Mouse (Mus musculus) spleen, postnatal 4 days (tissue): ENCODE measurements around the gene Lama1.

Experiments
- DNase-seq, 2 experiments: peaks; one replicate each; pipeline ENCODE4 v3.0.0; 2022; ENCODE audit warnings: low spot score in 2 of 2

The Lama1 gene

DNA sequence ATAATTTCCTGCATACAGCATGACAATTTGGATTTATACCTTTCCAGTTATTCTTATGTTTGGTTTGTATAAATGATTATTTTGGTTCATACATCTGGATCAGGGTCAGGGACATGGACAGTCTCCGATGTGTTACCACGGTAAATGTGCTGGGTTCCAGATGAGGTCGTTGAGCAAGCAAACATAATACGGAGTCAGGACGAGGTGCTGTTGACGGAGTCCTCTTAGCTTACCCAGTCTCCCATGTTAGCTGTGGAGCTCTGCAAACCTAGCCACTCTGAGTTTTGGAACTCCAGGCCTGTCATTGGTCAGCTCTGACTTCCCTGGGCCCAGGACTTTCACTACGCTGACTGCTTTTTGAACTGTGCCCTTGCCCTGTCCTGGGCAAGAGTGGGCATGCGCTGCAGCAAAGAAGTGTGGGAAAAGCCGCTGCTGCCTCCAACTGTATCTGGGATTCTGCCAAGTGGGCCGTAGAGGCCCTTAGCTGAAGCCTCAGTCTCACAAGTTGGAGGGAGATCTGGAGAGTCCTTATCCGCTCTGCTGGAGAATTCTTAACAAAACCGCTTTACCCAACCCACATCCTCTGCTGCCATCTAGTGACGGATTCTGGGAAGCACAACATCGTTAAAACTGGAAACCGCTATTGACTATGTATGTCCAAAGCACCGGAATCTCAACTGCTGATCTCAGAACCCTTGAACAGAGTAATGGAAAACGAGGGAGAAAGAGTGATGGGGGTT is 140.5 kb downstream of the Lama1 start:
- DNase-seq: peak in 1 of 2 experiments; percentile 58

DNA sequence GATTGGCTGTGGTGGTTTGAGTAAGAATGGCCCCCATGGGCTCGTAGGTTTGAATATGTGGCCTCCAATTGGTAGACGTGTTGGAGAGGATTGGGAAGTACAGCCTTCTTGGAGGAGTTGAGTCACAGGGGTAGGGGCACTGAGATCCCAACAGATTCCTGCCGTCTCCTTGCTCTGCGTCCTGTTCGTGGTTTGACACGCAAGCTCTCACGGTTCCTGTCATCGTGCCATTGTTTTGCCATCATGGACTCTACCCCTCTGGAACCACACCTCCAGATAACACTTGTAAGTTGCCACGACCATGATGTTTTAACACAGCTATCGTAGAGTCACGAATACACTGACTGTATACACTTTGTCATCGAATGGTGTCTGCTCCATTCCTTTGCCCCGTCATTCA is 141.9 kb downstream of the Lama1 start:
- DNase-seq: peak in 1 of 2 experiments; percentile 35

DNA sequence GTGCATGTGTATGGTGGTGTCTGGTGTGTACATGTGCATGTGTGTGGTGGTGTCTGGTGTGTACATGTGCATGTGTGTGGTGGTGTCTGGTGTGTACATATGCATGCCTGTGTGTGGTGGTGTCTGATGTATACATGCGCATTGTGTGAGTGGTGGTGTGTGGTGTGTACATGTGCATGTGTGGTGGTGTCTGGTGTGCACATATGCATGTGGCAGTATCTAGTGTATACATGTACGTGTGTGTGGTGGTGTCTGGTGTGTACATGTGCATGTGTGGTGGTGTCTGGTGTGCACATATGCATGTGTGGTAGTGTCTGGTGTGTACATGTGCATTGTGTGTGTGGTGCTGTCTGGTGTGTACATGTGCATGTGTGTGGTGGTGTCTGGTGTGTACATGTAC is 144.4 kb downstream of the Lama1 start:
- peak in 1 of 2 experiments; percentile 12 for DNase-seq

DNA sequence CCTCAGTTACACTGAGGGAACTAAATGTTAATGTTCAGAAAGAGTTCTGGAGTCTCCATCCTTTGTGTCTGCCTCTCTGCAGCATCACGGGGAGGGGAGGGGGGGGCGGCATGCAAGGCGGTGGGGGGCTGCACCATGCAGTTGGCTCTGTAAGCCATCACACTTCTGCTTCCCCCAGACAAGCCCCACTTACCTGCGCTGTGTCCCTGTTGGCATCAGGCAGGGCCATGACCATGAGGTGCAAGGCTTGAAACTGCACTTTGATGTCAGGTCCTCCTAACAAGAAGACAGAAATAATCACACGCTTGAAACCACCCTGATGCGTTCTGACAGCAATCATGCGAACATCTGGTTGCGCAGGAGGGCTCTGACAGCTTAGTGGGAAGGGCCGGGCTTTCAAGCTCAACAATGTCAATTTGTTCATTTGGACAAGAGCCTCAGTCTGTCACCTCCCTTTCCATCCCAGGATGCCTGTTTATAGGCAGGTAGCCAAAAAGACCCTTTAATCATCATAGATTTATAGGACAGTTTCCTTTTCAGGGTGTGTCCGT is 164.1 kb downstream of the Lama1 start:
- DNase-seq: no peak

DNA sequence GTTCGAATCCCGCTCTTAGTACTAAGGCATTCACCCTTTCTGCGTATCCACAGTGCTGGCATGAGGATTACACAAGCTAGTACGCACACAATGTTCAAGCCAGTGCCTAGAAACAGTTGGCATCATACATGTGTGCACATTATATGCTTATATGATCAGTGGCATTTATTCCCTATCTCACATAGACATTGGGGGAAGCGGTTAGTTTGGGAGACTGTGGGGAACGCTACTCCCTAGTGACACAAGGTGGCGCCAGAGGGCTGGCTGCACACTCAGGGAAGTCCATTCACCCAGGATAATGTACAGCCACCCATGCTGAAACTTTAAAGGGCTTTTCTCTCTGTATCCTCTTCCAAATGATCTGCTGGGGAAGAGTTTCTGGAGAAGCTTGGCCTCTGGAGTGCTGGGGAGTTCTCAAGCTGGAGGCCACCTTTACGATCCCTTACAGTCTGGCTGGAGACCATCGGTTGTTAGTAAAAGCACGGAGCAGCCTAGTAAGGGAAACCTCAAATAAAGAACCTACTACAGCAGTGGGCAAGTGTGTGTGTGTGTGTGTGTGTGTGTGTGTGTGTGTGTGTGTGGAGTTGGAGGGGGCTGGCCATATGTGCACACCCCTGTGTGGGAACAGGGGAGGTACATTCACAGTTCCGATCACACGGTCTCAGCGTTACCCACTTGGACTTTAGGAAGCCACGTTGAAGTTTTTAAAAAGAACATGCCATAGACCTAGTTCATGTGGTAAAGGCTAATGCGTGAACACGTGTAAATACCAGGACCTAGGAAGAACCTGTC is 164.9 kb downstream of the Lama1 start:
- DNase-seq: peak in 1 of 2 experiments; percentile 26

DNA sequence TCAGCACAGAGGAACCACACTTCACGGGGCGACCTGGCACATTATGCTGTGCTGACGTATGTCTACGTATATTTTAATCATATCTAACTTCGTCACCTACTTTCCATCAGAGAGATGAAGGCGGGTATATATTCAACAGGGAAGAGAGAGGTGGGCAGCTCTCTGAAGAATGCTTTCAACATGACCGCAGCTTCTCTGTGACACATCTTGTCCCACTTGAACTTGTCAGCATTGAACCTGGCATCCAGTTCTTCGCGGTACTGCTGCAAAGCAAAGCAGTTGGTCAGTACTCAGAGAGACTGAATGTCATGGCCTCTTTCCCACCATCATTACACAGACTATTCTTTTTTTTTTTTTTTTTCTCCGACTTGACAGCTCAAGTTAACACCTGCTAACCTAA is 167.3 kb downstream of the Lama1 start:
- no peak for DNase-seq

DNA sequence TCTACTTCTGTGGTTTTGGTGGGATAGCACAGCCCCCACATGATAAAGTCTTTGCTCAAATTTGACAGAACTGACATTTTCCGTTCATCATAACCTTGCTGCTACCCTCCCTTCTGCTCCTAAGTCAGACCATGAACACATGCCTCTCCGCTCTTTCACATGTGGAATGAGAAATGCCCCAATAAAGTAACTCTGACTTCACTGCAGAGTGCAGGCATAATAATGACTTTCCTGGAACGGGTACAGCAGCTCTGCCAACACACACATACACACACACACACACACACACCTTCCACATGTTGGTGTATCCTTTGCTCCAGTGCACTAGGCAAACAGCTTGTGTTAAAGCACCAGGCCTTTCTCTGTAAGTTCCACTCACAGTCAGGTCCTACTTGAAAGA is 167.9 kb downstream of the Lama1 start:
- DNase-seq: no peak

DNA sequence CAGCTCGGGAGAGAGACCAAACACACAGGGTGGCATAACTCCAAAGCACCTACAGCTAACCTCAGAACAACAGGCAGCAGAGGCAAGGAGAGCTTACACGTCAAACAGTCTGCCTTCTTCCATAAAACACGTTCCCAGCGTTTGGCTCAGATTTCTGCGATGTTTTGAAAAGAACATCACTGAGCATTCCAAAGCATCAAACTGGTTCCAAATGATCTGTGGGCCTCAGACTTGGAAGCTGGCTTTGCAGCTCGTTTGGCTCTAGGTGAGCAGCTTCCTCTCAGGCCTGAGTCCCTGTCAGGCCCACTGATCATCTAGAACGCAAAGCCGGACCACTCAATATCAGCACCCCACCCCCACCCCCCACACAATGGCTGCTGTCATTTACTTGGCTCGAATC is 169.0 kb downstream of the Lama1 start:
- no peak for DNase-seq

DNA sequence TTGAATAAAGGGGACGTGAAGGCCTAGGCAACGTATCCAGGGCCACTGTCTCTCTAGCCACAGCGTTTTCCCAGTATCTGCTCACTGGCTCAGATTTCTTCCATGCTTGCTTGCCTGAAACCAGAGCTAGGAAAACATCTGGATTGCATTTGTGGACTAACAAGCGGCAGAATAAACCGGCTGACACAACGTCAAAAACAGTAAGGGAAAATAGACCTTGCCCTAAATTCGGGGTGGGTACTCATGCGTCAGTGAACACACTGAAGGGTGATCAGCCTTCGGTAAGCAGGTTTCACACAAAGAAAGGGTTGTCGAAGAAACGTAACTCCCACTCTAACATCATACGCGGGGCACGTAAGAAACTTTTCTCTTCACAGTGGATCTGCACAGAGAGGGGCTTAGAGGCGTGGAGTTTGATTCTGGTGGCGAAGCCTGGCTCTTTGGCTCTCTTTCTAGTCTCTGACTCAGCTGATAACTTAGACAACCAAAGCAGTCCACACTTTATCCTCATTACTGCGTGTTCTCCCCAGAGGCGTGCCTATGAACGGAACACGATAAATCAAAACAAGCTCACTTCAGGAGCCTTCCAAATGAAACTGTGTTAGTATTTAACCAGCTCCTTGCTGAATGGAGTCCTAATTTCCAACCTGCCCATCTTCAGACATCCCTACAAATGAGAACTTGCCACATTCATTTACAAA is 169.6 kb downstream of the Lama1 start:
- no peak for DNase-seq

DNA sequence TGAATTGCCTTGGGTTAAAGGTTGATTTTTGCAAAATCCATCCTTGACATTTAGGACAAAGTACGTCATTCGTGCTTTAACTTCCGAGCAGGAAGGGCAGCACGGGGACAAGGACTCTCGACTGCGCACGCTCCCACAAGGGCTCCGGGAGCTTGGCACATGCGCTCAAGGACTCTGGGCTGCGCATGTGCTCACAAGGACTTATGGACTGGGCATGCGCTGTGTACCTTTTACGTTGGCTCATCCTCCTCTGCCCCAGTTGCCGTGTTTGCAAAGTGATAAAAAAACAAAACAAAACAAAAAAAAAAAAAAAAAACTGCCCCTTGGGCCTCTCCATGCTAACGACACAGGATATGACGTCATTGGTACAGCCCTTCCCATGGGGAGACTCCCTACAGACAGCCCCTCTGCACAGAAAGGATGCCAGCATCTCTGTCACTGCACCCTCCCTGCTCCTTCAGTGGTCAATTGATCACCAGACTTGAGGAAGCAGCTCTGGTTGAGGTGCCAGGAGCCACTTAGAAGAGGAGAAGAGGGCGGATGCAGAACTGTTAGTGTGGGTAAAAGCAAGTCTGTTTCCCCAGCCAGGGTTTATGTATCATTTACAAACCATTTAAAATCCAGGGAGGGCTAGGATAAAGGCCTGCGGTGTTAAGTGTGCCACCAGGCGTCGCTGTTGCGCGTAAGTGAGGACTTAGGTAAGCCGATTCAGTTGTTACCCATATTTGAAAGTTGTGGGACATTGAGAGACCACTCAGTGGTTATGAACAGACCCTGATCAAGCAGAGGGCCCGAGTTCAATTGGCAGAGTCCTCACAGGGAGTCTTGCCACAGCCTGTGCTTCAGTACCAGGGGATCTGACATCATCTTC is 172.9 kb downstream of the Lama1 start:
- DNase-seq: peak in 1 of 2 experiments; percentile 22
